Comparison of ENCODE assay signal across 27 mouse cellular contexts in the genomic region with DNA sequence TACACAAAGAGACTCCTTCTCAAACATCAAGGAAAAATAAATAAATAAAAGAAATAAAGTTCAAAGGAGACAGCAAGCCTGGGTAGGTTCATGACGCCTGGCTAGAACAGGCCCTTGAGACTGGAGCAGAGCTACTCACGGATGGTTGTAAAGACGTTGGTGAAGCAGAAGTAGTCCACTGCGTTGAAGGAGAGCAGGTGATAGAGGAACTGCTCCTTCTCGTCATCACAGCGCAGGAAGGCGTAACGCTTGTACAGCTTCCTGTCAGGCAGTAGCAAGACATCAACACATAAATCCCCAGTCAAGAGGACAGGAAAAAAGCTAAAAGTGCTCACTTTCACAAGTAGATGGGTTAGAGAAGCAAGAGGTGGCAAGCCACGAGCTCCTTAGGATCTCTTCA. TPM values are rescaled to one million over a fixed set of nuclear protein-coding genes. Genes with fewer than 3 reads are reported as not detected.
DNase-seq lines count a peak whose midpoint lies in the region; ATAC-seq and TF ChIP-seq lines count a peak whose summit lies in the region.
"Had no signal": no experiment of that assay in that cellular context is flagged by ENCODE, and none has a peak within 500 bp of the region (broad histone marks: within the 10 kb centered on the region; RNA-seq: fewer than 3 reads in every experiment).

No protein-coding gene starts in this region.

- H3K9ac ChIP-seq in kidney, embryonic 15.5 days: no peak overlapping the region
- H3K9ac ChIP-seq: embryonic facial prominence, embryonic 15.5 days; hindbrain, embryonic 14.5 days; liver, embryonic 12.5 days; liver, postnatal 0 days; midbrain, embryonic 15.5 days; neural tube, embryonic 12.5 days had no signal

- H3K4me1 ChIP-seq in kidney, embryonic 15.5 days: no peaks in the 10 kb centered on the region
- H3K4me1 ChIP-seq in kidney, adult 2 months (ENCODE audit: control insufficient read depth, insufficient read depth, low read length): no peaks in the 10 kb centered on the region
- H3K4me1 ChIP-seq: embryonic facial prominence, embryonic 10.5 days; embryonic facial prominence, embryonic 15.5 days; liver, embryonic 12.5 days; midbrain, embryonic 15.5 days; neural tube, embryonic 12.5 days had no signal

- peak; percentile 89 to 94 for ATAC-seq in hematopoietic stem cell, adult 5-6 weeks (replicated peaks in 1 of 2; ENCODE audit: insufficient read depth in 1 of 2, low FRiP score in 2 of 2, low TSS enrichment in 1 of 2, low read depth in 1 of 2, poor library complexity in 2 of 2, severe bottlenecking in 2 of 2)
- peak; percentile 92 for ATAC-seq in neutrophil, adult 5-6 weeks (ENCODE audit: extremely low read depth, insufficient number of reproducible peaks, low FRiP score, poor library complexity, severe bottlenecking)
- no peak for ATAC-seq in kidney, embryonic 15.5 days (replicated peaks; ENCODE audit: low FRiP score)
- ATAC-seq: forebrain, embryonic 14.5 days; liver, embryonic 12.5 days; liver, postnatal 0 days; midbrain, embryonic 15.5 days had no signal

- no peak for TF ChIP-seq CTCF in kidney, adult 2 months (conservative IDR thresholded peaks at IDR 0.05; ENCODE audit: insufficient read depth, insufficient read length, low read depth, low read length)

- peaks cover 100% of the 10 kb centered on the region for H3K36me3 ChIP-seq in kidney, embryonic 15.5 days
- H3K36me3 ChIP-seq in kidney, adult 2 months (ENCODE audit: control insufficient read depth, insufficient read depth, low read length): peaks cover 5% of the 10 kb centered on the region

- no peak overlapping the region for H3K27ac ChIP-seq in kidney, embryonic 15.5 days
- H3K27ac ChIP-seq in kidney, adult 2 months (ENCODE audit: insufficient read depth, low read depth, low read length): no peak overlapping the region
- H3K27ac ChIP-seq: embryonic facial prominence, embryonic 10.5 days; embryonic facial prominence, embryonic 15.5 days; hindbrain, embryonic 14.5 days; liver, embryonic 12.5 days; midbrain, embryonic 15.5 days; neural tube, embryonic 12.5 days had no signal

- no peak overlapping the region for H3K4me2 ChIP-seq in kidney, embryonic 15.5 days
- H3K4me2 ChIP-seq: embryonic facial prominence, embryonic 15.5 days; heart, embryonic 11.5 days; hindbrain, embryonic 14.5 days; liver, embryonic 12.5 days; midbrain, embryonic 15.5 days; neural tube, embryonic 12.5 days had no signal

- H3K9me3 ChIP-seq in kidney, embryonic 15.5 days (replicated peaks): no peaks in the 10 kb centered on the region
- H3K9me3 ChIP-seq: embryonic facial prominence, embryonic 10.5 days; embryonic facial prominence, embryonic 15.5 days; liver, embryonic 12.5 days; midbrain, embryonic 15.5 days; neural tube, embryonic 12.5 days had no signal

- no peak for TF ChIP-seq POLR2A in kidney, adult 2 months (IDR thresholded peaks at IDR 0.05; ENCODE audit: low read depth, low read length)

- WGBS in kidney, embryonic 15.5 days: 82% methylated on average over 9 of the region's 9 CpGs
- 80% methylated on average over 9 of the region's 9 CpGs for WGBS in kidney, adult 2 months

- H3K4me3 ChIP-seq in kidney, embryonic 15.5 days (replicated peaks): no peak overlapping the region
- no peak overlapping the region for H3K4me3 ChIP-seq in kidney, adult 2 months (ENCODE audit: insufficient read depth, low read depth, low read length)
- H3K4me3 ChIP-seq: embryonic facial prominence, embryonic 10.5 days; embryonic facial prominence, embryonic 15.5 days; liver, embryonic 12.5 days; midbrain, embryonic 15.5 days; neural tube, embryonic 12.5 days had no signal

- DNase-seq in B cell, adult 2 months: peak; percentile 60 to 66
- peak; percentile 2 for DNase-seq in T-cell, adult 2 months (ENCODE audit: low spot score)
- no peak for DNase-seq in right cerebral cortex, postnatal 36 days (ENCODE audit: low spot score in 2 of 2)
- DNase-seq in kidney, adult 2 months: no peak
- DNase-seq: adrenal gland, postnatal 10 days; cerebellum, adult 11-12 months; cerebellum, adult 9-11 months; gastrocnemius, postnatal 25 days; heart, adult 18-20 months; heart, postnatal 4 days; kidney, postnatal 4 days; layer of hippocampus, postnatal 36 days; left cerebral cortex, postnatal 4 days; liver, postnatal 0 days; lung, postnatal 36 days had no signal

- no peaks in the 10 kb centered on the region for H3K27me3 ChIP-seq in kidney, embryonic 15.5 days
- no peaks in the 10 kb centered on the region for H3K27me3 ChIP-seq in kidney, adult 2 months (replicated peaks; ENCODE audit: control insufficient read depth, insufficient read depth, low read length)
- H3K27me3 ChIP-seq: embryonic facial prominence, embryonic 15.5 days; liver, embryonic 12.5 days; midbrain, embryonic 15.5 days; neural tube, embryonic 12.5 days had no signal

RNA-seq across cellular contexts. Expression of a gene that starts 35.4 kb away (rescaled TPM):
- not detected in 2 replicates for total RNA-seq in hematopoietic stem cell, adult 5-6 weeks (2017)
- not detected in 2 replicates for total RNA-seq in neutrophil, adult 5-6 weeks (2017)
- 0.89 and 1.0 TPM in 2 replicates for polyA plus RNA-seq in kidney, embryonic 15.5 days (2015; fragmentation: Nextera tagmentation; extraction: Ambion mirVana)
- polyA plus RNA-seq in kidney, adult 2 months (2012; rRNA removed): 0.28 and 0.37 TPM in 2 replicates
- total RNA-seq: megakaryocyte-erythroid progenitor cell, adult 5-6 weeks had no signal

RNA-seq across cellular contexts. Expression of a gene that starts 59.3 kb away (rescaled TPM):
- total RNA-seq in hematopoietic stem cell, adult 5-6 weeks (2017): 90.5 and 124 TPM in 2 replicates
- 181 and 184 TPM in 2 replicates for total RNA-seq in neutrophil, adult 5-6 weeks (2017)
- 31.4 and 31.6 TPM in 2 replicates for polyA plus RNA-seq in kidney, embryonic 15.5 days (2015; fragmentation: Nextera tagmentation; extraction: Ambion mirVana)
- 66.6 and 67.6 TPM in 2 replicates for polyA plus RNA-seq in kidney, adult 2 months (2012; rRNA removed)

Comparison
In these comparisons a context has a peak if more than half of its experiments do, and no peak if none do; other contexts are left out.
1. DNase-seq: peak in B cell, adult 2 months (2 of 2) and T-cell, adult 2 months (single experiment); none in right cerebral cortex, postnatal 36 days (0 of 2) and kidney, adult 2 months (single experiment).